Mouse (Mus musculus) MEL (cell line): Measurements from ENCODE around the gene Gm20388. TPM values are rescaled to one million over a fixed set of nuclear protein-coding genes. Genes with fewer than 3 reads are reported as not detected.
A peak's percentile ranks its signal among the peaks of the same experiment; 100 is the strongest.

Source experiments
- DNase-seq: peaks from one replicate; pipeline ENCODE4 v3.0.0; 2011; ENCODE audit warnings: low read depth, low spot score
- H3K27ac ChIP-seq: 2 replicates; pipeline ENCODE4 v1.5.1; 2012; ENCODE audit warnings: low read depth, mild to moderate bottlenecking, control low read depth, low read length, moderate library complexity; ENCODE audit not compliant: control insufficient read depth
- H3K27me3 ChIP-seq, 2 experiments: fragments of 150-350 bp in 1 of 2; sonication (generic) in 1 of 2; 2 replicates each; pipeline ENCODE4 v1.6.1; 2012; ENCODE audit warnings: low read length in 2 of 2, mild to moderate bottlenecking in 2 of 2, improper control_type of control experiment in 1 of 2, moderate library complexity in 1 of 2; ENCODE audit not compliant: insufficient read depth in 2 of 2, control insufficient read depth in 1 of 2
- H3K36me3 ChIP-seq, 2 experiments: 2 replicates each; pipeline ENCODE4 v1.6.1; 2012 to 2014; ENCODE audit warnings: low read length in 2 of 2, improper control_type of control experiment in 1 of 2, inconsistent platforms in 1 of 2, mild to moderate bottlenecking in 1 of 2; ENCODE audit not compliant: insufficient read depth in 2 of 2, control insufficient read depth in 1 of 2
- H3K4me1 ChIP-seq, 2 experiments: fragments of 150-350 bp in 1 of 2; sonication (generic) in 1 of 2; 2 replicates each; pipeline ENCODE4 v1.6.1; 2012; ENCODE audit warnings: low read length in 2 of 2, improper control_type of control experiment in 1 of 2, mild to moderate bottlenecking in 1 of 2; ENCODE audit not compliant: insufficient read depth in 2 of 2, control insufficient read depth in 1 of 2
- H3K4me3 ChIP-seq, 2 experiments: fragments of 150-350 bp in 1 of 2; sonication (generic) in 1 of 2; 2 replicates each; pipeline ENCODE4 v1.5.1; 2012; ENCODE audit warnings: low read depth in 2 of 2, low read length in 2 of 2, mild to moderate bottlenecking in 2 of 2, moderate library complexity in 2 of 2, control low read depth in 1 of 2, improper control_type of control experiment in 1 of 2; ENCODE audit not compliant: control insufficient read depth in 1 of 2, insufficient read depth in 1 of 2
- H3K79me2 ChIP-seq: 2 replicates; pipeline ENCODE4 v1.6.1; 2012; ENCODE audit warnings: mild to moderate bottlenecking, low read length, moderate library complexity; ENCODE audit not compliant: control insufficient read depth, poor library complexity, insufficient read depth
- H3K9ac ChIP-seq: 2 replicates; pipeline ENCODE4 v1.6.1; 2012; ENCODE audit warnings: low read depth, mild to moderate bottlenecking, control low read depth, low read length, moderate library complexity; ENCODE audit not compliant: control insufficient read depth, poor library complexity, severe bottlenecking
- H3K9me3 ChIP-seq: fragments of 150-350 bp; sonication (generic); replicated peaks from 2 replicates; pipeline ENCODE4 v1.6.1; 2012; ENCODE audit warnings: mild to moderate bottlenecking, low read length, improper control_type of control experiment, moderate library complexity; ENCODE audit not compliant: insufficient read depth
- BHLHE40 ChIP-seq: IDR thresholded peaks from 2 replicates; pipeline ENCODE4 v1.6.1; 2012; ENCODE audit warnings: low read depth, mild to moderate bottlenecking, inconsistent platforms, low read length, improper control_type of control experiment, borderline replicate concordance
- CHD1 ChIP-seq: IDR thresholded peaks from 2 replicates; pipeline ENCODE4 v1.6.1; 2012; ENCODE audit warnings: low read depth, mild to moderate bottlenecking, inconsistent platforms, low read length, improper control_type of control experiment
- CHD2 ChIP-seq: IDR thresholded peaks from 2 replicates; pipeline ENCODE4 v1.6.1; 2011; ENCODE audit warnings: low read length, improper control_type of control experiment
- CTCF ChIP-seq, 3 experiments: IDR thresholded peaks in 2 of 3; conservative IDR thresholded peaks in 1 of 3; 2 replicates each; pipeline ENCODE4 v1.5.1; 2011 to 2012; ENCODE audit warnings: low read length in 3 of 3, low read depth in 2 of 3, mild to moderate bottlenecking in 2 of 3, improper control_type of control experiment in 1 of 3, inconsistent platforms in 1 of 3, mixed read lengths in 1 of 3, moderate library complexity in 1 of 3; ENCODE audit not compliant: control insufficient read depth in 1 of 3, insufficient read depth in 1 of 3, poor library complexity in 1 of 3, severe bottlenecking in 1 of 3
- E2F4 ChIP-seq: IDR thresholded peaks from 2 replicates; pipeline ENCODE4 v1.6.1; 2011; ENCODE audit warnings: low read depth, low read length, improper control_type of control experiment, borderline replicate concordance
- ELF1 ChIP-seq: IDR thresholded peaks from 2 replicates; pipeline ENCODE4 v1.6.1; 2014; ENCODE audit warnings: low read depth, mild to moderate bottlenecking, inconsistent platforms, low read length, improper control_type of control experiment, moderate library complexity
- ETS1 ChIP-seq: IDR thresholded peaks from 2 replicates; pipeline ENCODE4 v1.6.1; 2012; ENCODE audit warnings: low read depth, mild to moderate bottlenecking, inconsistent platforms, low read length, improper control_type of control experiment, moderate library complexity
- GATA1 ChIP-seq: IDR thresholded peaks from 2 replicates; pipeline ENCODE4 v1.6.1; 2011; ENCODE audit warnings: low read depth, low read length, improper control_type of control experiment
- HCFC1 ChIP-seq: IDR thresholded peaks from 2 replicates; pipeline ENCODE4 v1.6.1; 2012; ENCODE audit warnings: low read depth, mild to moderate bottlenecking, inconsistent platforms, low read length, improper control_type of control experiment, moderate library complexity
- JUND ChIP-seq: IDR thresholded peaks from 2 replicates; pipeline ENCODE4 v1.6.1; 2011; ENCODE audit warnings: low read depth, mild to moderate bottlenecking, improper control_type of control experiment, low read length
- MAZ ChIP-seq: IDR thresholded peaks from 2 replicates; pipeline ENCODE4 v1.6.1; 2012; ENCODE audit warnings: low read depth, mild to moderate bottlenecking, inconsistent platforms, low read length, improper control_type of control experiment
- MXI1 ChIP-seq: IDR thresholded peaks from 2 replicates; pipeline ENCODE4 v1.6.1; 2011; ENCODE audit warnings: mild to moderate bottlenecking, low read depth, low read length, improper control_type of control experiment
- MYC ChIP-seq: IDR thresholded peaks from 2 replicates; pipeline ENCODE4 v1.6.1; 2011; ENCODE audit warnings: low read depth, mild to moderate bottlenecking, low read length, improper control_type of control experiment, moderate library complexity
- NRF1 ChIP-seq: IDR thresholded peaks from 2 replicates; pipeline ENCODE4 v1.6.1; 2014; ENCODE audit warnings: low read depth, mild to moderate bottlenecking, inconsistent platforms, low read length, improper control_type of control experiment, moderate library complexity; ENCODE audit not compliant: poor library complexity, insufficient read depth, severe bottlenecking
- POLR2A ChIP-seq, 2 experiments: IDR thresholded peaks; 2 replicates each; pipeline ENCODE4 v1.6.1; 2011 to 2012; ENCODE audit warnings: low read length in 2 of 2, mild to moderate bottlenecking in 2 of 2, control low read depth in 1 of 2, improper control_type of control experiment in 1 of 2, low read depth in 1 of 2, moderate library complexity in 1 of 2; ENCODE audit not compliant: control insufficient read depth in 1 of 2, insufficient read depth in 1 of 2, poor library complexity in 1 of 2
- POLR2AphosphoS2 ChIP-seq: IDR thresholded peaks from 2 replicates; pipeline ENCODE4 v1.6.1; 2011; ENCODE audit warnings: low read length, improper control_type of control experiment
- RAD21 ChIP-seq: IDR thresholded peaks from 2 replicates; pipeline ENCODE4 v1.6.1; 2011; ENCODE audit warnings: mild to moderate bottlenecking, low read depth, low read length, improper control_type of control experiment
- SIN3A ChIP-seq: IDR thresholded peaks from 2 replicates; pipeline ENCODE4 v1.6.1; 2012; ENCODE audit warnings: low read length, improper control_type of control experiment, inconsistent platforms
- TAL1 ChIP-seq: IDR thresholded peaks from 2 replicates; pipeline ENCODE4 v1.6.1; 2012; ENCODE audit warnings: mild to moderate bottlenecking, inconsistent platforms, low read length, moderate library complexity, mixed read lengths
- TCF12 ChIP-seq: IDR thresholded peaks from 2 replicates; pipeline ENCODE4 v1.6.1; 2014; ENCODE audit warnings: low read depth, mild to moderate bottlenecking, inconsistent platforms, low read length, improper control_type of control experiment, moderate library complexity
- USF2 ChIP-seq, 2 experiments: IDR thresholded peaks; 2 replicates each; pipeline ENCODE4 v1.6.1; 2011 to 2012; ENCODE audit warnings: improper control_type of control experiment in 2 of 2, low read length in 2 of 2, borderline replicate concordance in 1 of 2, inconsistent platforms in 1 of 2, low read depth in 1 of 2, mild to moderate bottlenecking in 1 of 2; ENCODE audit not compliant: insufficient read depth in 1 of 2
- ZC3H11A ChIP-seq: IDR thresholded peaks from 2 replicates; pipeline ENCODE4 v1.6.1; 2012; ENCODE audit warnings: low read depth, mild to moderate bottlenecking, inconsistent platforms, low read length, improper control_type of control experiment
- ZKSCAN1 ChIP-seq: IDR thresholded peaks from 2 replicates; pipeline ENCODE4 v1.6.1; 2012; ENCODE audit warnings: low read depth, mild to moderate bottlenecking, inconsistent platforms, low read length, improper control_type of control experiment, moderate library complexity
- polyA plus RNA-seq, 2 experiments: library from polyadenylated mRNA; stranded (reverse) in 1 of 2; unstranded in 1 of 2; fragments of >175 nt in 1 of 2; fragments of >200 nt in 1 of 2; gene quantifications; 2 replicates each; pipeline versions ENCODE4 v1.2.1 to v1.2.4; 2012; ENCODE audit warnings: low replicate concordance in 2 of 2, low read depth in 1 of 2; ENCODE audit not compliant: insufficient read length in 2 of 2, insufficient read depth in 1 of 2, missing spikeins in 1 of 2
- total RNA-seq: library from RNA; depleted of rRNA; stranded (reverse); fragments of 300-350 nt; gene quantifications from 2 replicates; pipeline ENCODE4 v1.2.3, GENCODE M21; 2012

The Gm20388 gene
- total and polyA plus RNA-seq, 3 experiments, result 11.1 to 17.8 TPM; not detected in 1

DNA sequence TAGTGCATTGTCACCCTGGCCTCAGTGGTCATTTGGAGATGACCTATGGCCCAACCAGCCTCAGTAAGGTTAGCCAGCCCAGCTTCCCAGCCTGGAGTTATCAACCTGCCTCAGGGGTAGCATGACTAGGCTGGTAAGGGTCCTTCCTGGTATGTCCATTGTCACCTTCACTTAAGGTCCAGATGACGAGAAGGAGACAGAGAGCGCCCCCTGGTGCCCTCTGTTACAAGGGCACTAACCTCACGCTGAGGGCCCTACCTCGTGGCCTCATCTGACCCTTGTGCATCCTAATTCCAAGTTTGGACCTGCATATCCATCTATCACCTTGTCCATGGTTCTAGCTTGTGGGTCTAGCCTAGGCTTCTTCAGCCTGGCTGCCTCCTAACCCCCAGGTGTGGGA is 1774.8 kb downstream of the Gm20388 start:
- no peak for TF ChIP-seq POLR2A (IDR thresholded peaks at IDR 0.05; ENCODE audit: control insufficient read depth in 1 of 2, insufficient read depth in 1 of 2, low read depth in 1 of 2, low read length in 2 of 2, poor library complexity in 1 of 2)
- no peak for TF ChIP-seq TAL1
- TF ChIP-seq ZKSCAN1, result no peak
- TF ChIP-seq CTCF (IDR thresholded peaks at IDR 0.05 in 2 of 3, conservative IDR thresholded peaks at IDR 0.05 in 1 of 3; ENCODE audit: control insufficient read depth in 1 of 3, insufficient read depth in 1 of 3, low read depth in 2 of 3, low read length in 3 of 3, poor library complexity in 1 of 3, severe bottlenecking in 1 of 3), result peak; percentile 7 to 50 (median 32); a peak in 3 of 6 replicates
- no peak for TF ChIP-seq BHLHE40
- no peak for TF ChIP-seq USF2 (IDR thresholded peaks at IDR 0.05; ENCODE audit: borderline replicate concordance in 1 of 2, insufficient read depth in 1 of 2, low read depth in 1 of 2, low read length in 2 of 2)
- TF ChIP-seq HCFC1, result no peak
- TF ChIP-seq MAZ, result no peak
- TF ChIP-seq, all 39 proteins: peak for 1
- H3K27me3 ChIP-seq, result no peaks in the 10 kb centered on the region
- DNase-seq, result no peak

DNA sequence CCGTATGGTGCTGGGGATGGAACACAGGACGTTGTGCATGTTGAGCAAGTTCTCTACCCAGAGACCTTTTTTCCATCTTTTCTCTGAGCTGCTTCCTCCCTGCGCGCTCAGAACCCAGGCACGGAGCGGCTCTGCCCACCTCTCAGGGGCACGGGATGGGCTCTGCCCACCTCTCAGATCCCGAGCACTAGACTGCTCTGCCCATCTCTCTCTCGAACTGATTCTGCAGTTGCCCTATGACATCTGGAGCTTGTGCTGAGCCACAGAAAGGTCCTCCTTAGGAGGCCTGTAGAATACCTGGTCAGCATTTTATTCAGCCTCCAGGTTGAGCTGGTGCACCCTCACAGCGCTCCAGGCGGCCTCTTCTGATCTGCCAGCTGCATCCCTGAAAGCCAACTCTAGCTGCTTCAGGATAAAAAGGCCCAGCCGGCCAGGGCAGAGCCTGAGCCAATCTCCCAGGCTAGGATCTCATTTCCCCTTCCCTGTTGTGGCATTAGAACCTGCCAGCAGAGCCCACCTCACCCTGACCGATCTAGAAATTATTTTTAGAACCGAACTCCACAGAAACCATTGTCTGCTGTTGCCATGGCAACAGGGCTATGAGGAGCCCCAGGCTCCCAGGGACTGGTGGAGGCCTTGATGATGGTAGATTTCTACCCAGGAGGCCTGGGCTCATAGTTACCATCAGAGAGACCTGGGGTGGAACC is 1777.0 kb downstream of the Gm20388 start:
- Histone ChIP-seq H3K4me1 (no peaks in the 10 kb centered on the region), H3K36me3 (no peaks in the 10 kb centered on the region), H3K9me3 (no peaks in the 10 kb centered on the region), H3K4me3 (no peak overlapping the region), H3K27ac (no peak overlapping the region), H3K27me3 (no peaks in the 10 kb centered on the region), H3K9ac (no peak overlapping the region), H3K79me2 (no peaks in the 10 kb centered on the region)
- no peak for DNase-seq
- TF ChIP-seq MYC (no peak), CHD2 (no peak), POLR2A (IDR thresholded peaks at IDR 0.05; ENCODE audit: control insufficient read depth in 1 of 2, insufficient read depth in 1 of 2, low read depth in 1 of 2, low read length in 2 of 2, poor library complexity in 1 of 2) (no peak), TCF12 (no peak), GATA1 (no peak), BHLHE40 (no peak), ELF1 (no peak), SIN3A (no peak), CTCF (IDR thresholded peaks at IDR 0.05 in 2 of 3, conservative IDR thresholded peaks at IDR 0.05 in 1 of 3; ENCODE audit: control insufficient read depth in 1 of 3, insufficient read depth in 1 of 3, low read depth in 2 of 3, low read length in 3 of 3, poor library complexity in 1 of 3, severe bottlenecking in 1 of 3) (no peak), CHD1 (no peak), ZKSCAN1 (no peak), NRF1 (no peak), ZC3H11A (no peak), HCFC1 (no peak), JUND (no peak), POLR2AphosphoS2 (no peak), RAD21 (no peak), E2F4 (no peak), MXI1 (no peak), ETS1 (no peak)

More for the DNA sequence above, 1774.8 kb downstream of the Gm20388 start:
- H3K79me2 ChIP-seq, result no peaks in the 10 kb centered on the region
- H3K4me3 ChIP-seq, result no peak overlapping the region
- H3K4me1 ChIP-seq, result no peaks in the 10 kb centered on the region
- H3K36me3 ChIP-seq, result no peaks in the 10 kb centered on the region
- H3K9me3 ChIP-seq, result no peaks in the 10 kb centered on the region
- H3K27ac ChIP-seq, result no peak overlapping the region
- H3K9ac ChIP-seq, result no peak overlapping the region
